Mouse (Mus musculus): ENCODE results near the gene Gm10720. TPM values are rescaled to one million over a fixed set of nuclear protein-coding genes. Genes with fewer than 3 reads are reported as not detected.

The Gm10720 gene
- total RNA-seq (2023) = not detected in 4 replicates

GRCm38 (mm10) chr9:3015354-3015753 lies at the start of gene Gm10720:
Gm10720 (plus strand) TSS chr9:3015654.

GRCm38 (mm10) chr9:3000445-3000972 lies 14.9 kb upstream of the Gm10720 start, which contains the start of gene Gm10722:
Gm10722 (plus strand) TSS chr9:3000922.

GRCm38 (mm10) chr9:3002794-3003396 lies 12.6 kb upstream of the Gm10720 start, which contains the start of gene Gm11168:
Gm11168 (plus strand) TSS chr9:3003346.

GRCm38 (mm10) chr9:3012733-3013279 lies 2.6 kb upstream of the Gm10720 start, which contains the start of gene Gm10721:
Gm10721 (plus strand) TSS chr9:3013140.

GRCm38 (mm10) chr9:3017108-3017507 lies 1.7 kb downstream of the Gm10720 start, which contains the start of gene Gm10719:
Gm10719 (plus strand) TSS chr9:3017408.

GRCm38 (mm10) chr9:3023312-3023984 lies 8.0 kb downstream of the Gm10720 start, which contains the start of gene Gm10718:
Gm10718 (plus strand) TSS chr9:3023547.

GRCm38 (mm10) chr9:3024912-3025467 lies 9.5 kb downstream of the Gm10720 start, which contains the start of gene Gm10717:
Gm10717 (plus strand) TSS chr9:3025417.

GRCm38 (mm10) chr9:3034299-3034698 lies 18.8 kb downstream of the Gm10720 start, which contains the start of gene Gm17535:
Gm17535 (plus strand) TSS chr9:3034599.

GRCm38 (mm10) chr9:3036577-3036976 lies 21.1 kb downstream of the Gm10720 start, which contains the start of gene Gm10715:
Gm10715 (plus strand) TSS chr9:3036877.

Other genes starting within 250 kb of the Gm10720 start
- gene Gm10722, start 14.7 kb upstream of the Gm10720 start, total RNA-seq (2023) = not detected in 4 replicates
- not detected in 4 replicates for gene Gm11168, start 12.3 kb upstream of the Gm10720 start, total RNA-seq (2023)
- gene Gm10721, start 2.5 kb upstream of the Gm10720 start, total RNA-seq (2023) = 1.8 TPM in 1 of 4 replicates, not detected in the others
- gene Gm10719, start 1.8 kb downstream of the Gm10720 start, total RNA-seq (2023) = 1.9 to 4.8 TPM (median 2.8 TPM) in 4 replicates
- 3.9 to 5.9 TPM (median 4.9 TPM) in 4 replicates for gene Gm10718, start 7.9 kb downstream of the Gm10720 start, total RNA-seq (2023)
- 1.4 TPM in 1 of 4 replicates, not detected in the others for gene Gm10717, start 9.8 kb downstream of the Gm10720 start, total RNA-seq (2023)
- gene Gm17535, start 18.9 kb downstream of the Gm10720 start, total RNA-seq (2023) = not detected in 4 replicates
- gene Gm10715, start 21.2 kb downstream of the Gm10720 start, total RNA-seq (2023) = not detected in 4 replicates